Mouse (Mus musculus): ENCODE data around the gene Acsf3.

Gene Acsf3

DNA sequence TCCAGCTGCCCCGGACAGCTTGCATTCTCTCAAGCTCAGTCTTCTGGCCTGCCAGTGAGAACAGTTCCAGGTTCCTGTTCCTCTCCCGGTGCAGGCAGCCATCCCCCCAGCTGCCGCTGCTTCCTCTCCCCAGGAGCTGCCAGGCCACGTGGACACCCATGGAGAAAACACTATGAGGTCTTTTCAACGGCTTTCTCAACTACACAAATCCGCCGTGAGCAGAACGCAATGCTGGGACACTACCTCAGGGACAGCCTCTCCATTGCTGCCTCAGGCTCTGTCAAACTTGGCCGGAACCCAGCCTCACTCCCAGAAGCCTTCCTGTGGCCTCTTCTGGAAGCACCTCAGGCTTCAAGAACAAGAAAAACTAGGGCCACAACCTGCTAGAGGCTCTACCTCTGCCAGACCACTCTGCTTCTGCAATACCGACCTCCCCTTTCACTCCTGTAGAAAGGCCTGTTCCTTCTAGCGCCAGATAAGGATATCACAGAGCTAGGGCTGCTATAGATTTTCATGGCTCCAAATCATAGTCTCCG lies 12.5 kb upstream of the Acsf3 start:
- DNase-seq: no peak

DNA sequence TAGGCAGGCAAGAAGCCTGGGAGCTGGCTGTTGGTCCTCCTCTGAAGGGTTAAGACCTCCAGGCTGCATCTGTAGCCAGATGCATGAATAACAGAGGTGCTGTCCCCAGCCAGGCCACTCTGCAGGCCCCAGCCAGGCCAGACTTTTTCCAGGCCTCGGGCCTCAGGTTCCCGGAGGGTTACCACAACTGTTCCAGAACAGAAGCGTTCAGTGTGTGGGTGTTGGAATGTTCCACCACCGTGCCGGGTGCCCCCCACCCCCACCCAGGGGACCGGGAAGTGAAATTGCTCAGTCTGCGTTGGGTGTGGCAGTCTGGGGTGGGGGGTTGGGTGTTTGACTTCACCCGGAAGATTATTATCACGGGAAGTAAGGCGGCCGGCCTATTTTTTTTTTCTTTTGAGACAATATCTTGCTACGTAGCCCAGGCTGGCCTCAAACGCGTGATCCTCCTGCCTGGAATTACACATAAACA lies 12.0 kb upstream of the Acsf3 start:
- DNase-seq: no peak

DNA sequence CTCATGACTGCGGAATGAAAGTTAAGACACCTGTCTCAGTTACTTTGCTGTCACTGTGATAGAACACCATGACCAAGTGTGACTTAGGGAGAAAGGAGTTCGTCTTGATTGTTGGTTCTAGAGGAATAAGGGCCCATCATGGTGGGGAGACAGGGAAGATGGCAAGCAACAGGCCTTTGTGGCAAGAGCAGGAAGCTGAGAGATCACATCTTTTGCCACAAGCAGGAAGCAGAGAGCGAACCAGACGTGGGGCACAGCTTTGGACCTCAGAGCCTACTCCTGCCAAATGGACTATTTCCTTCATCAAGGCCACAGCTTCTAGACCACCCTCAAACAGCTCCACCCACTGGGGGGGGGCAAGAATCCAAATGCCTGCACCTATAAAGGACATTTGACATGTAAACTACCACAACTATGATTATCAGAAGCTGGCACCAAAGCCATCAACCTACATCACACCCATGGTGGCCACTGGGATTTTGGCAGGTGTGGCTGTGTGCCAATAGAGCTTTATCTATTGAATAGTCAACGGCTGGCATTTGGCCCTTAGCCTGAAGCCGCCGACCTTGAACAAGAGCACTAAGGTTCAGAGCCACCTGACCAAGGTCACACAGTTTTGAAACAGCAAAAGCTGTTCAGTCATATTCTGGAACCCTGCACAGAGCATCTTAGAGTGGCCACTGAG lies 10.4 kb upstream of the Acsf3 start:
- no peak for DNase-seq

- DNase-seq: no peak
Observed at GRCm38 (mm10) chr8:122766189-122766588, 9.1 kb upstream of the Acsf3 start.

GRCm38 (mm10) chr8:122766647-122767200 lies 8.6 kb upstream of the Acsf3 start:
- no peak for DNase-seq

DNA sequence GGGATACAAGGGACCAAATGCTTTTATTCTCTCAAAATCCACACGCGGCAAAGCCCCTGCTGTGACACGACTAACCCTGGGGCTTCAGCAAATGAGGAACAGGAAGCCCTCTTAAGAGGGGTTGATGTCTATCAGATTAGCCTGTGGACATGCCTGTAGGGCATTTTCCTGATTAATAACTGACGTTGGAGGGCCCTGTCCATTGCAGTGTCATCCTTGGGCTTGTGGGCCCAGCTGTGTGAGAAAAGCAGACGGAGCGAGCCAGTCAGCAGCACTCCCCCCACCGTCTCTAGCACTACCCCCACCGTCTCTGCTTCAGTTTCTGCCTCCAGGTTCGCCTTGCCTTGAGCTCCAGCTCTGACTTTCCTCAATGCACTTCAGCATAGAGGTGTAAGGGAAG lies 8.1 kb upstream of the Acsf3 start:
- DNase-seq: no peak

DNA sequence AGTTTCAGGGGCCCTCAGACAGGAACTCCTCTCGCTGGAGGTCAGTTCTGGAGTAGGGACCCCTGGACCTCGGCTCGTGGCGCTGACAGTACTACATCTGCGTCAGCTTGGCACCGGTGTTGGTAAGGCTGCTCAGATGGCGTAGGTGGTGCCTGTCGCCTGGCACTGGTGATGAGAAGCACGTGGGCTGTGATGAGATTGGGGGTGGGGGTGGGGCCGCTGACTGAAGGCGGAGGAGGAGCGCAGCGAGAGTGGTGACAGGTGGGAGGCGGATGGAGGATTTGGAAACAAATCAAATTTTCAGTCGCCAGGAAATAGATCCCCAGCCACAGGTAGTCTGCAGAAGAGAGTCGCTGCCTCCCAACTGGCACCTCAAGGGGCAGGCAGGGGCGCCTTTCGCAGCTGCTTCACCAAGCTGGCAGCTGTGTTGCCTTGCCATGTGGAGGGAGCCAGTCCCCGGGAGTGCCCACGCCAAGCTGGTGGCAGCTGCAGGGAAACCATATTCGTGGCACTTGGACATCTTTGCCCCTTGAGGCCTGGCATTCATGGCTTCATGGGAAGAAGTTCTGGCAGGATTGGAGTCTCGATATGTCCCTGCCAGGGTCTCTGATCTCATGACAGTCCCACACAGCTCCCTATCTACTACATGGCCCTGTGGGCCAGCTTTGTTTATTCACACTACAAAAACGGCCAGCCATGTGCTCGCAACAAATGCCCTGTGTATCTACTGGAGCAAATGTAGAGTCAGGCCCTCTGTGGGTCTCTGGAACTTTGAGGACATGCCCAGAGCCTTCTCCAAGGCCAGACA lies 5.8 kb upstream of the Acsf3 start:
- DNase-seq: no peak

GRCm38 (mm10) chr8:122772431-122773060 lies 2.7 kb upstream of the Acsf3 start:
- DNase-seq: no peak

- no peak for DNase-seq
Observed at GRCm38 (mm10) chr8:122777701-122778100, 2.4 kb downstream of the Acsf3 start.

- DNase-seq: no peak
Observed at GRCm38 (mm10) chr8:122778703-122779239, 3.5 kb downstream of the Acsf3 start.

DNA sequence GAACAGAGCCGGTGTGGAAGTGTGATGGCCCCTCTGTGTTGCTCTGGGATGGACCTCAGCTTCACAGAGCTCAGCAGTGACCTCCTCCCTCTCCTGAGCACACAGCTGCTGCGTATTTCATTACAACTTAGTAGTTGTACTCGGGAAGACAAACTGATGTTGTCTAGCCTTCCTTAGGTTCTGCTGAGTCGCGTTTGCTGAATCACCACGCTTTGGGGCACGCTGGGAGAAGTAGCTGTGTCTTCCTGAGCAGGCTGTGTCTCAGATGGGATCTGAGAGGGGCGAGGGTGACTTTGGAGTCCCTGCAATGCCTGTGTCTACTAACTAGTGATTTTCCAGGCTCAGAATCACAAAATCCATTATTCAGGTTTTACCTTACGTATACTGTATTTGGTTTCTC lies 4.0 kb downstream of the Acsf3 start:
- DNase-seq: no peak

GRCm38 (mm10) chr8:122784756-122785155 lies 9.5 kb downstream of the Acsf3 start:
- no peak for DNase-seq

GRCm38 (mm10) chr8:122789796-122790195 lies 14.5 kb downstream of the Acsf3 start:
- DNase-seq: no peak

- no peak for DNase-seq
Observed at GRCm38 (mm10) chr8:122793375-122794174, 18.3 kb downstream of the Acsf3 start.

GRCm38 (mm10) chr8:122794175-122794454 lies 18.8 kb downstream of the Acsf3 start:
- DNase-seq: no peak

GRCm38 (mm10) chr8:122803906-122804761 lies 28.8 kb downstream of the Acsf3 start:
- DNase-seq: peak; percentile 67

DNA sequence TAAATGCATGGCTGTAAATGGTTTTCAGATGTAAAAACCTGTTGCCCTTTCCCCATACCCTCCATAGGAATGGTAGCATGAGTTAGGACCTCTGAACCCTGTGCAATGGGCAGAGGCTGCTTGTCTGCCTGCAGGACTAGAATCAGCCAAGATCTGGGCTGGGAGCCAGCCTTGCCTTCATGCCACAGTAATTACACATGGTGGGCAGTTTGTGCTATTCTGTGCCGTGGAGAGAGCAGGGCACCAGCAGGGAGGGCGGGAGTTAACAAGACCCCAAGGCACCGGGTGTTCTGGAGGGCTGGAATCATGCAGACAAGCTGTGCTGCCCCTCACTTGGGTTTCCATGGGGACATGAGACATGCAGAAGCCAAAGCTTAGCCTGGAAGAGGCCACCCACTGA lies 30.1 kb downstream of the Acsf3 start:
- DNase-seq: no peak

GRCm38 (mm10) chr8:122806956-122807538 lies 31.8 kb downstream of the Acsf3 start:
- no peak for DNase-seq

DNA sequence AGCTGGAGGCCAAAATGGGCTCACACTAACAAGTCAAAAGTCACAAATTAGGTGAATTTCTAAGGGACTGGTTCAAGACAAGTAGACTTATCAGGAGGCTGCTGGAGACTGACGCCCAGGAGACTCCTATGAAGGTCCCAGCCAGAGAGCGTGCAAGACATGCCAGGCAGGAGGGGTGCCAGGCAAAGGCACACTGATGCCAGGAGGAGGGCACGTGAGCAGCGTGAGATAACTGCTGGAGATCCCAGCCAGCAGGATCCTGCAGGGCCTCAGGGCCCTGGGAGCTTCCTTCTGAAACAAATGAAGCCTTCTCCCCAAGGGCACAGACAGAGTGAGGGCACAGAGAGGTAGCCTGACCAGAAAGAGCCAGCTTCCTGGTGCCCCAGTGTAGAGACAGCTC lies 32.6 kb downstream of the Acsf3 start:
- no peak for DNase-seq

GRCm38 (mm10) chr8:122810376-122810775 lies 35.1 kb downstream of the Acsf3 start:
- no peak for DNase-seq
